Comparison of ENCODE assay signal across 8 mouse cellular contexts in genomic region chr8:105707498-105708403, GRCm38 (mm10). TPM values are rescaled to one million over a fixed set of nuclear protein-coding genes. Genes with fewer than 3 reads are reported as not detected.
A peak's percentile ranks its signal among the peaks of the same experiment; 100 is the strongest.
DNase-seq lines count a peak whose midpoint lies in the region; ATAC-seq lines count a peak whose summit lies in the region.

TSS of gene 4933405L10Rik (plus strand) at chr8:105707655.
TSS of gene Enkd1 (minus strand) at chr8:105708210.

- no peaks in the 10 kb centered on the region for H3K27me3 ChIP-seq in heart, embryonic 14.5 days (ENCODE audit: control insufficient read depth, insufficient read depth, low read length)
- no peaks in the 10 kb centered on the region for H3K27me3 ChIP-seq in liver, embryonic 13.5 days
- H3K27me3 ChIP-seq in stomach, embryonic 16.5 days (ENCODE audit: control insufficient read depth, insufficient read depth, low read length), result no peaks in the 10 kb centered on the region

- peaks cover 14% of the 10 kb centered on the region for H3K36me3 ChIP-seq in heart, embryonic 14.5 days (ENCODE audit: control insufficient read depth, insufficient read depth, low read length)
- peaks cover 18% of the 10 kb centered on the region; the same call in 1 of the 2 replicates for H3K36me3 ChIP-seq in liver, embryonic 13.5 days
- no peaks in the 10 kb centered on the region for H3K36me3 ChIP-seq in stomach, embryonic 16.5 days (ENCODE audit: control insufficient read depth, insufficient read depth, low read length)

- 1% methylated on average over 55 of the region's 55 CpGs for WGBS in heart, embryonic 14.5 days
- WGBS in liver, embryonic 13.5 days (ENCODE audit: insufficient replicate concordance), result 2% methylated on average over 55 of the region's 55 CpGs
- under 1% methylated on average over 55 of the region's 55 CpGs for WGBS in stomach, embryonic 16.5 days

- ATAC-seq in CD4-positive, CD25-positive, alpha-beta regulatory T cell, adult 4 months, result peak; percentile 100
- ATAC-seq in heart, embryonic 14.5 days (ENCODE audit: insufficient number of reproducible peaks, insufficient read depth, low FRiP score, low read depth), result peak; percentile 51
- ATAC-seq in liver, embryonic 13.5 days (ENCODE audit: low read depth), result peak; percentile 75
- peak; percentile 80 for ATAC-seq in stomach, embryonic 16.5 days (ENCODE audit: insufficient read depth, low FRiP score)

- H3K4me1 ChIP-seq in heart, embryonic 14.5 days (ENCODE audit: control insufficient read depth in 2 of 2, insufficient read depth in 2 of 2, low read length in 2 of 2), result peaks cover 2 to 8% of the 10 kb centered on the region in 2 experiments; a peak in 1 of 4 replicates
- H3K4me1 ChIP-seq in liver, embryonic 13.5 days (replicated peaks), result peaks cover 24% of the 10 kb centered on the region
- H3K4me1 ChIP-seq in stomach, embryonic 16.5 days (ENCODE audit: control insufficient read depth, insufficient read depth, low read length), result peaks cover 12% of the 10 kb centered on the region

- no peaks in the 10 kb centered on the region for H3K9me3 ChIP-seq in heart, embryonic 14.5 days (ENCODE audit: control insufficient read depth, low read length)
- H3K9me3 ChIP-seq in liver, embryonic 13.5 days (replicated peaks), result no peaks in the 10 kb centered on the region
- H3K9me3 ChIP-seq in stomach, embryonic 16.5 days (replicated peaks; ENCODE audit: control insufficient read depth, low read length), result no peaks in the 10 kb centered on the region

- no peak within 1 kb of the TSS for H3K27ac ChIP-seq in heart, embryonic 14.5 days (replicated peaks in 1 of 2; ENCODE audit: control insufficient read depth in 1 of 2, insufficient read depth in 1 of 2, low read depth in 2 of 2, low read length in 2 of 2)
- H3K27ac ChIP-seq in liver, embryonic 13.5 days, result no peak within 1 kb of the TSS
- H3K27ac ChIP-seq in stomach, embryonic 16.5 days (ENCODE audit: low read length), result no peak within 1 kb of the TSS

- H3K4me3 ChIP-seq in heart, embryonic 14.5 days (ENCODE audit: control insufficient read depth in 1 of 2, insufficient read depth in 1 of 2, low read depth in 1 of 2, low read length in 2 of 2), result peak within 1 kb of the TSS; percentile 68 to 71
- peak within 1 kb of the TSS; percentile 70 for H3K4me3 ChIP-seq in liver, embryonic 13.5 days (replicated peaks)
- peak within 1 kb of the TSS; percentile 85 for H3K4me3 ChIP-seq in stomach, embryonic 16.5 days (replicated peaks; ENCODE audit: low read length)

- H3K9ac ChIP-seq in heart, embryonic 14.5 days (ENCODE audit: low read length), result peak within 1 kb of the TSS; percentile 75
- peak within 1 kb of the TSS; percentile 80 for H3K9ac ChIP-seq in liver, embryonic 13.5 days
- H3K9ac ChIP-seq in stomach, embryonic 16.5 days (ENCODE audit: low read length), result peak within 1 kb of the TSS; percentile 81

- DNase-seq in brain, embryonic 18.5 days (ENCODE audit: low read depth, low spot score), result peak; percentile 85
- DNase-seq in fibroblast of lung, adult 2 months (ENCODE audit: low read depth), result peak; percentile 56
- peak; percentile 93 for DNase-seq in kidney, postnatal 14 days
- DNase-seq in liver, embryonic 13.5 days, result peak; percentile 73
- DNase-seq in neural tube, embryonic 10.5 days (ENCODE audit: extremely low spot score, low spot score), result peak; percentile 95

- H3K4me2 ChIP-seq in heart, embryonic 14.5 days (ENCODE audit: low read length), result peak within 1 kb of the TSS; percentile 87
- peak within 1 kb of the TSS; percentile 95 for H3K4me2 ChIP-seq in liver, embryonic 13.5 days
- H3K4me2 ChIP-seq in stomach, embryonic 16.5 days (ENCODE audit: low read depth, low read length), result peak within 1 kb of the TSS; percentile 99

RNA-seq across cellular contexts. Expression of gene 4933405L10Rik, which starts in this region (rescaled TPM):
- polyA plus RNA-seq in CD4-positive, CD25-positive, alpha-beta regulatory T cell, adult 4 months (2017; shearing (Covaris generic)), result not detected
- polyA plus RNA-seq in heart, embryonic 14.5 days (2014; fragmentation: Nextera tagmentation; extraction: Ambion mirVana), result not detected in 2 replicates
- polyA plus RNA-seq in liver, embryonic 13.5 days (2015; fragmentation: Nextera tagmentation; extraction: Ambion mirVana), result not detected in 2 replicates
- polyA plus RNA-seq in stomach, embryonic 16.5 days (2015; fragmentation: Nextera tagmentation; extraction: Ambion mirVana), result not detected in 2 replicates

RNA-seq across cellular contexts. Expression of gene Enkd1, which starts in this region (rescaled TPM):
- polyA plus RNA-seq in CD4-positive, CD25-positive, alpha-beta regulatory T cell, adult 4 months (2017; shearing (Covaris generic)), result 1 to 10 TPM; 2.7 to 2.8 TPM
- polyA plus RNA-seq in heart, embryonic 14.5 days (2014; fragmentation: Nextera tagmentation; extraction: Ambion mirVana), result 9.3 and 10.1 TPM in 2 replicates
- polyA plus RNA-seq in liver, embryonic 13.5 days (2015; fragmentation: Nextera tagmentation; extraction: Ambion mirVana), result 8.6 and 8.8 TPM in 2 replicates
- polyA plus RNA-seq in stomach, embryonic 16.5 days (2015; fragmentation: Nextera tagmentation; extraction: Ambion mirVana), result 13.8 and 14.9 TPM in 2 replicates
